Mouse (Mus musculus): ENCODE results near the gene Ncam1. TPM values are rescaled to one million over a fixed set of nuclear protein-coding genes. Genes with fewer than 3 reads are reported as not detected.

The Ncam1 gene
- polyA plus RNA-seq, 1 experiment from 2014 or later, result 71.0 TPM

DNA sequence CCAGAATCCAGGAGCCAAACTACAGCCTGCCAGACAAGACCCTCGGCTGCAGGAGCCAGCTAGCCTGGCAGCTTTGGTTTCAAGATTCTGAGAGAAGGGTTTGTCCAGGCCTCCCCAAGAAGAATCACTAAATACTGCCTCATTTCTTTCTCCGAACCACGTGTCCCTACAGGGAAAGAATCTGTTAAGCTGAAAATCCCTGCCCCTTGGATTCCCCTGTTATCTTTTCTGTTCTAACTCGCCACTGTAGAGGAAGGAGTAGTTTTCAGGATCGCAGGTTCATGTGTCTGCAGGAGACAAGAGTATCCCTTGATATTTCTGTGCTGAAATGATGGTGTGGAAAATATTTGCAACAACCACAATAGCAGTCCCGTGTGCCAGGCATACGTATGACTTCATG is 310.5 kb downstream of the Ncam1 start:
- DNase-seq (ENCODE audit: low read depth, low spot score) (no peak), ATAC-seq (no peak)
- ChIA-PET POLR2A (no interaction called here), CTCF (interaction anchor here (0.6 to 2.3 kb wide), 9 partner anchors 9 to 956 kb away, joined by 3 to 23 read pairs (median 3); partner anchors contain the start of gene Tmprss5)
- in situ Hi-C loops (cut with MboI; ENCODE audit: low pct_unique_long_range_greater_than_20kb), result loop anchor here (5.0 kb wide), 2 partner anchors 241 to 411 kb away; no protein-coding TSS in a partner anchor
- no peak for TF ChIP-seq CTCF (IDR thresholded peaks at IDR 0.05)
- H3K27me3 ChIP-seq, result no peaks in the 10 kb centered on the region

DNA sequence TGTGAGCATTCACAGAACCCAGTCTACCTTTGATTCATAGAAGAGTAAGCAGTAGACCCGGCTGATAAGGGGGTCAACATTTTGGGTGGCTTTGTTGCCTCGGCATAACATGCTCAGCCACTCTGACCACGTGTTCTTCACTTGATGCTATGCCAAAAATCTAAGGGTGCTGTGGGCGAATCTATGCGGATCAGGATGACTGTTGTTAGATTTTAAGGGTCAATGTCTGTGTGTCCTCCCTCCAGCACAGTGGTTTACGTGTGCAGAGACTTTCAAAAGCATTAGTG is 311.1 kb downstream of the Ncam1 start:
- ATAC-seq, result no peak
- no peak for TF ChIP-seq CTCF (IDR thresholded peaks at IDR 0.05)
- CTCF ChIA-PET, result interaction anchor here (1.0 to 2.3 kb wide), 4 partner anchors 29 to 406 kb away, joined by 3 to 23 read pairs (median 10); partner anchors contain the start of gene Tmprss5
- in situ Hi-C loops (cut with MboI; ENCODE audit: low pct_unique_long_range_greater_than_20kb), result loop anchor here (5.0 kb wide), 2 partner anchors 240 to 410 kb away; no protein-coding TSS in a partner anchor
- POLR2A ChIA-PET, result no interaction called here
- DNase-seq (ENCODE audit: low read depth, low spot score), result no peak
- no peaks in the 10 kb centered on the region for H3K27me3 ChIP-seq

DNA sequence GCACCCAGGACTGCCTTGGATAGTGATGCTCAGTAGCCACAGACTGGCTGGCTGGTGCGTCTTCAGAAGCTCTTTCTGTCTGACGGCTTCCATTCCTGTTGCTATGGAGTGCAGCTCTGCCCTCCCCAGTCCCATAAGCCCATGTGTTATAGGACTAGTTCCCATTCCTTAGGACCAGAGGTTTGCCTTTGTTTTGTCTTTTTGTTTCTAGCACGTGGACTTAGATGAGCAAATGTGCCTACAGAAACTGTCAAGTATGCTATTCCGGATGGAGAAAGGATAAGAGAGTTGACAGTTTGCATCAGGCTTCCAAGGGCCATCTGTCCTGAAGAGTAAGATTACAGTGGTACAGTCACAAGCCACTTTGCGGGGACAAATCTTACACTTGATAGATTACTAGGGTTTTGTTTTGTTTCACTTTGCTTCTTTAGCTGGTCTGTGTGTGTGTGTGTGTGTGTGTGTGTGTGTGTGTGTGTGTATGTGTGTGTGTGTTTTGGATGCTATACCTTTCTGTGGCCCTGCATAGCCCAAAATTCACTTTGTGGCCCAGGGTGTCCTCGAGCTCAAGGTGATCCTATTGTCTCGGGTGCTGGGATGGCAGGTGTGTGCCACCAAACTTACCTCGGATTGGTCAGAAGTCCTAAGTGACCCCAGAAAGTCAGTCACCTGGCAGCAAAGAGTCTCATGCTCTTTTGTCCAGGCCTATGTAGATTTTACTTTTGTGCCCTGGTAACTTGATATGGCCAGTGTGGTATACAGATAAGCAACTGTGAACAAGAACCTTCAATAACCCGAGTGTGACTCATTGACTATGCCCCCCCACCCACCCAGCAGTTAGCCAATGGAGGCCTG is 311.7 kb downstream of the Ncam1 start:
- in situ Hi-C loops (cut with MboI; ENCODE audit: low pct_unique_long_range_greater_than_20kb), result loop anchor here (5.0 kb wide), 2 partner anchors 240 to 410 kb away; no protein-coding TSS in a partner anchor
- CTCF ChIA-PET, result interaction anchor here (1.6 to 2.3 kb wide), 3 partner anchors 241 to 409 kb away, joined by 4 to 23 read pairs (median 14); partner anchors contain the start of gene Tmprss5
- TF ChIP-seq CTCF (IDR thresholded peaks at IDR 0.05), result no peak

DNA sequence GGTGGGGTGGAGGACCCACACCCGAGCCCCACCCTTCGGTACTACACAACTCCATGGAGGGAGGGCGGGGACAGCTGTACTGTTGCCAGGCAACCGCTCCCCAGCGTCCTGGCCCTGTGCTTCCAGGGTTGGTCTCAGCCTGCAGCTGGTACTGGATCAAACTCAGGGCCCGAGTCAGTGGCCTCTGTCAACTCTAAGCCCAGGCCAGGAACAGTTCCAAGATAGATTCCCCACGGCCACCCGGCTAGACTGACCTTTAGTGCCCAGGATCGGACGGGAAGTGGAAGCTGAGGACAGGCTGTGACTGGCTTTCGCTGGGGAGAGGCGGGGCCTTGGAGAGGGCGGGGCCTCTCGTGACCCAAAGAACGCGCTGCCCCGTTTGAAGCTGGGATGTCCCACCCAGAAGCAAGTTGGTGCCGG is 312.8 kb downstream of the Ncam1 start, which contains the start of gene Ttc12:
Ttc12 (minus strand) TSS at position 334 of the 420 bp plus-strand sequence.
- ATAC-seq (peak; percentile 70), DNase-seq (ENCODE audit: low read depth, low spot score) (no peak)
- ChIA-PET POLR2A (interaction anchor here (1.4 kb wide), 1 partner anchor 10 kb away, joined by 3 read pairs; no protein-coding TSS in a partner anchor), CTCF (interaction anchor here (1.6 to 2.0 kb wide), 2 partner anchors 404 to 408 kb away, joined by 4 to 10 read pairs; partner anchors contain the start of gene Tmprss5)
- in situ Hi-C loops (cut with MboI; ENCODE audit: low pct_unique_long_range_greater_than_20kb), result loop anchor here (5.0 kb wide), 2 partner anchors 239 to 409 kb away; no protein-coding TSS in a partner anchor
- TF ChIP-seq CTCF (IDR thresholded peaks at IDR 0.05), result no peak
- no peaks in the 10 kb centered on the region for H3K27me3 ChIP-seq

More for the DNA sequence above, 311.7 kb downstream of the Ncam1 start:
- no peaks in the 10 kb centered on the region for H3K27me3 ChIP-seq
- no peak for ATAC-seq
- DNase-seq (ENCODE audit: low read depth, low spot score), result no peak
- POLR2A ChIA-PET, result no interaction called here

DNA sequence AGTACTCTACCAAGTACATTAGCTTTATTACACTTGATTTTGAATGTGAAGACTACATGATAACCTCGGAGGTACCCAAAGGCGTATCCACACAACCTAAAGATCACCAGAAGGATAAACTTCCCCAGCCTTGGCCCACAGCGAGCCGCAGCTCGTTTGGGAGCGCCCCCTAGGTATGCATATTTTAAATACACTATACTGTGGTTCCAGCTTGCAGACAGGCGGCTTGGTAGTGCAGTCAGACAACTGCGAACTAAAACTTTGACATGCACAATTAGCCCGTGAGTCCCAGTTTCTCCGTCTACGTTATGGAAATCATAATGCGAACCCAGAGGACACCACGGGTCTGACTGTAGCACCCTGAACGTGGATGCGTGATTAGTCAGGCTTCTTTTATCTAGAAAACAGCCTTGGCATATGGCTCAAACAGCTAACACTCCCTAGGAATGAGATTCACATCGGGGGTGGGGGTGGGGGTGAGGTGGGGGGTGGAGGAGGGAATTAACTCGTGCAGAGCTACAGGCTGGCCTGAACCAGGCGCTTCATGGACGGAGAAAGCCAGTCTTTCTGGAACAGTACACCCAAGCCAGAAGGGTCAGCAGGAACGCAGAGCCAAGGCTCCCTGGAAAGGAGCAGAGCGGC is 313.4 kb downstream of the Ncam1 start:
- ATAC-seq (peak; percentile 23), DNase-seq (ENCODE audit: low read depth, low spot score) (no peak)
- CTCF ChIA-PET, result interaction anchor here (1.6 to 2.0 kb wide), 2 partner anchors 404 to 408 kb away, joined by 4 to 10 read pairs; partner anchors contain the start of gene Tmprss5
- in situ Hi-C loops (cut with MboI; ENCODE audit: low pct_unique_long_range_greater_than_20kb), result loop anchor here (5.0 kb wide), 2 partner anchors 238 to 408 kb away; no protein-coding TSS in a partner anchor
- no peaks in the 10 kb centered on the region for H3K27me3 ChIP-seq
- peak; percentile 77 for TF ChIP-seq CTCF (IDR thresholded peaks at IDR 0.05)
- POLR2A ChIA-PET, result interaction anchor here (1.4 kb wide), 1 partner anchor 9 kb away, joined by 3 read pairs; no protein-coding TSS in a partner anchor

DNA sequence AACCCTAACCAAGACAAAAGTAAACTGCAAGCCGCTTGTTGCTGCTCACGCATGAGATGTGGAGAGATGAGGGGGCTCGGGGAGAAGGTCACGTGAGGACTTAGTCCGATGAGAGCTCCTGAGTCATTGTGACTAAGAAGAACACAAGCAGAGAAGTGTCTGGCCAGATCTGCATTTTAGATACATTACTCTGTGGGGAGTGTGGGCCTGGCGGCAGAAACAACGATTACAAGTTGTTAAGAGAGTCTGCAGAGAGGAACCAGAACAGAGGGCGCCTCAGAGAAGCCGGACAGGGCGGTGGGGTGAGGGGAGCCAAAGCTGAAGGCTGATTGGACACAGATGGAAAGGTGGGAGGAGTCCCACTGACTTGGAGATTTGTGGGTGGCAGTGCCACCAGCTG is 315.4 kb downstream of the Ncam1 start:
- no peak for DNase-seq (ENCODE audit: low read depth, low spot score)
- TF ChIP-seq CTCF (IDR thresholded peaks at IDR 0.05), result no peak
- H3K27me3 ChIP-seq, result no peaks in the 10 kb centered on the region
- ATAC-seq, result no peak
- ChIA-PET CTCF (no interaction called here), POLR2A (no interaction called here)
- in situ Hi-C loops (cut with MboI; ENCODE audit: low pct_unique_long_range_greater_than_20kb), result no loop called here

DNA sequence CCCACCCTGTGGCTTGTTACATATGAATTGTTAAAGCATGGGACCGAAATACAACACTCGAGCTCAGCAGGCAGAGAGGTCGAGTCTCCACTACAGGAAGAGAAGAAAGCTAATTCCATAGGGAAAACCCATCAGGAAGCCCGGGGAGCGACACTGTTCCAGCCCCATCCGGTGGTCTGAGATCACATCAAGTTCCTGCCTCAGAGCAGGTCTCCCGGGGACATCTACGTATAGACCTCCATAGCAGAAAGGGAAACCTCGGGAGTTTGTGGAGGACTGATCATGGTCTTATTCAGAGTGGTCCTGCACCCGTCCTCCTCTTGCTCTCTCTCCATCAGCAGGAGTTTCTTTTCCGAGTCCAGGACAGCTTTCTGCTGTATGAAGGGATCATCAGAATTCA is 326.6 kb downstream of the Ncam1 start:
- no peak for TF ChIP-seq CTCF (IDR thresholded peaks at IDR 0.05)
- DNase-seq (ENCODE audit: low read depth, low spot score) (no peak), ATAC-seq (no peak)
- in situ Hi-C loops (cut with MboI; ENCODE audit: low pct_unique_long_range_greater_than_20kb), result no loop called here
- ChIA-PET POLR2A (no interaction called here), CTCF (interaction anchor here (1.3 kb wide), 1 partner anchor 10 kb away, joined by 3 read pairs; no protein-coding TSS in a partner anchor)
- no peaks in the 10 kb centered on the region for H3K27me3 ChIP-seq

DNA sequence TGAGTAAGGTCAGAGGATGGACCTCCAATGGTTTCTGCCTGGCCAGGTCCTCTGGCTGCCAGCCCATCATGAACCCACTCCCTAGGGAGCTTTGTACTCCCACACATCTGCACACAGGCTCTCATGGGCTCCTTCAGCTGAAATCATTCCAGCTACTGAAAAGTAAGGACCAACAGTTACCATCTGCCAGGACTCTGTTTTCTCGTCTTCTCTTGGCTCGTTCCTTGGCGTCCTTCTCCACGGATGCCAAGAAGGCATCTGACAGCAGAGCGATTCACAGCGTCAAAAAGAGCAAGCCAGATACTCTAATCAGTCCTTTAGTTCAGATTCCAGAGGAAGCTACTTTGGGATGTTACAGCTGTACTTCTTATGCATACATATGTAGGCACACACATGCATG is 327.8 kb downstream of the Ncam1 start:
- no peaks in the 10 kb centered on the region for H3K27me3 ChIP-seq
- DNase-seq (ENCODE audit: low read depth, low spot score) (no peak), ATAC-seq (no peak)
- in situ Hi-C loops (cut with MboI; ENCODE audit: low pct_unique_long_range_greater_than_20kb), result no loop called here
- TF ChIP-seq CTCF (IDR thresholded peaks at IDR 0.05), result no peak
- POLR2A ChIA-PET, result no interaction called here
- CTCF ChIA-PET, result interaction anchor here (0.9 kb wide), 1 partner anchor 1057 kb away, joined by 3 read pairs; no protein-coding TSS in a partner anchor

DNA sequence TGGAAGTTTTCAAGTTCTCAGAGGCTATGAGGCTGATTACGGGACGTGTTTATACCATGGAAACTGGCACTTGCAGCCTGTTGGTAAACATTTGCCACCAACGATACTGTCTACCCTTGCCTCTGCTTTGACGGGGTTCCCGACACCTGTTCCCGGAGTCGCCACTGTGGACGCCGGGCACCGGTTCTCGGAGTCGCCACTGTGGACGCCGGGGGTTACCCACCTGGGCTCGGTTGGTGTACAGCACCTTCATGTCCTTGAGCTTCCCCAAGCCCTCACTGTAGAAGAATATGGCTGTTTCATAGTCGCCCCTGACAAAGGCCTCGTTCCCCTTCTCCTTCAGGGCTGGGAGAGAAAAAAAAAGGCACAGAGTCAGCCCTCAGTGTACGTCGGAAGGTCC is 328.7 kb downstream of the Ncam1 start:
- ATAC-seq (no peak), DNase-seq (ENCODE audit: low read depth, low spot score) (no peak)
- in situ Hi-C loops (cut with MboI; ENCODE audit: low pct_unique_long_range_greater_than_20kb), result no loop called here
- H3K27me3 ChIP-seq, result no peaks in the 10 kb centered on the region
- TF ChIP-seq CTCF (IDR thresholded peaks at IDR 0.05), result no peak
- CTCF ChIA-PET, result no interaction called here
- POLR2A ChIA-PET, result no interaction called here

DNA sequence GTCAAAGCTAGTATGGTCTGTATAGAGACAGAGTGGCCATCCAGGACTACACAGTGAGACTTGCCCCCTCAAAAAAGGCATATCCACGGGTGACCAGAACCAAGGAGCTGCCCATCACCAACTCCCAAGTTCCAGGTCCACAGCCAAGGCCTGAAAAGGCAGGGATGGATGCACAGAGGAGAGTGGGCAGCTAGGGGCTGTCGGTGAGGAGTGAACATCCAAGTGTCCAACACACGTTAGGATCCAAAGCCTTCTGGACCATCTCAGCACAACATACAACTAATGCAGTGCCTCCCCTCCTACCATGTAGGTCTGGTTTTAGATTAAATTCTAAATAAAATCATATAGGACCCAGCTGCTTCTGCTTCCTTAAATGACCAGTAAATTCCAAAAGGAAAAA is 342.6 kb downstream of the Ncam1 start:
- no peak for TF ChIP-seq CTCF (IDR thresholded peaks at IDR 0.05)
- ATAC-seq, result no peak
- CTCF ChIA-PET, result no interaction called here
- DNase-seq (ENCODE audit: low read depth, low spot score), result no peak
- H3K27me3 ChIP-seq, result no peaks in the 10 kb centered on the region
- POLR2A ChIA-PET, result no interaction called here
- in situ Hi-C loops (cut with MboI; ENCODE audit: low pct_unique_long_range_greater_than_20kb), result no loop called here
